Mouse (Mus musculus): Measurements from ENCODE around the gene Insyn1. TPM values are rescaled to one million over a fixed set of nuclear protein-coding genes. Genes with fewer than 3 reads are reported as not detected.

Insyn1 gene
- polyA plus RNA-seq, 1 experiment from 2014 or later = 1.2 TPM

DNA sequence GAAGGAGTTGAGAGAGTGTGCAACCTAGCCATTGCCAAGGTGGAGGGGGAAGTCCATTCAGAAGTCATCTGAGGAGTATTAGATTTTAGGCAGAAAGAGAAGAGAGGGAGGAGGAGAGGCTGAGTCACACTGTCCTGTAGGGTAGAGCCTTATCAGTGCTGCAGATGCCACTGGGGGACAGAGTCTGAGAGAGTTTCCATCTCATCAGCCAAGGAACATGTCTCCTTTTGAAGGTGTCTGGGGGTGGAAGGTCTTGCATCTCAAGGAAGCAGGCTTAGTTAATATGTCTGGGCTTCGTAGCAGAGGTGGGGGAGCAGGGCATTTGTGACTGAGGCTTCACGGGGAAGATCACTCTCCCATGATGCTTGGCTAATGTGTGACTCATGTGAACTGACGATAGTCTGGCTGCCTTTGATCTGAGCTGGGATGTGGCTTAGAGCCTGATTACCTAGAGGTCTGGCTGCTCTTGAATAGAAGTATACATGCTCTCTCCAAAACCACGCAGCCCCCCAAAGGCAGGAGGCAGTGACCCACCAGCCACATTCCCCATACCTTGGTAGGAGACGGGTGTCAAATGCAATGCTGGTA, 34.5 kb upstream of the Insyn1 start:
- Histone ChIP-seq H3K36me3 (no peaks in the 10 kb centered on the region), H3K4me3 (replicated peaks) (no peak overlapping the region), H3K27me3 (replicated peaks) (no peaks in the 10 kb centered on the region), H3K27ac (no peak overlapping the region), H3K4me2 (no peak overlapping the region), H3K9me3 (no peaks in the 10 kb centered on the region), H3K9ac (no peak overlapping the region), H3K4me1 (peaks cover 6% of the 10 kb centered on the region)
- WGBS = 71% methylated on average over 5 of the region's 5 CpGs
- ATAC-seq (ENCODE audit: insufficient read depth, low FRiP score, low read depth) = no peak

DNA sequence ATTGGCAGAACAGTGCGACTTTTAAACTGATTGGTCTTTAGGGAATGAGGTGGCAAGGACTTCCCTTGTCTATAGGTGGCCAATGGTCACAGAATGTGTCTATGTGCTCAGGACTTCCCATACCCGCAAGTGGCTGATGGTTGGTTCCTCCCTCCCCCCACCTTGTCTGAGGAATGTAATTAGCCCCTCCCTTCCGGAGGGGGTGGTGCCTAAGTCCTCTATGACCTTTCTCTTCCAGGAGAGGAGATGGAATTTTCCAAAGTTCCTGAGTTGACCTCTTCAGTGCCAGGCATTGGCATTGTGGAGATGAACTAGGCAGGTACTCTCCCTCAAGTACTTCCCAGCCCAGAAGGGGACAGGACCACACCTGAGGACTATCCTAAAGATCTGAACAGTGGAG, 33.5 kb upstream of the Insyn1 start:
- peaks cover 6% of the 10 kb centered on the region for H3K4me1 ChIP-seq
- no peak overlapping the region for H3K27ac ChIP-seq
- H3K27me3 ChIP-seq (replicated peaks) = no peaks in the 10 kb centered on the region
- ATAC-seq (ENCODE audit: insufficient read depth, low FRiP score, low read depth) = no peak
- H3K4me3 ChIP-seq (replicated peaks) = no peak overlapping the region
- WGBS = 52% methylated on average over 3 of the region's 3 CpGs
- no peaks in the 10 kb centered on the region for H3K9me3 ChIP-seq
- no peak overlapping the region for H3K4me2 ChIP-seq
- H3K9ac ChIP-seq = no peak overlapping the region
- no peaks in the 10 kb centered on the region for H3K36me3 ChIP-seq

GRCm38 (mm10) chr9:58455798-58456197, 32.6 kb upstream of the Insyn1 start:
- no peak overlapping the region for H3K9ac ChIP-seq
- no peak for ATAC-seq (ENCODE audit: insufficient read depth, low FRiP score, low read depth)
- no peaks in the 10 kb centered on the region for H3K9me3 ChIP-seq
- no peaks in the 10 kb centered on the region for H3K27me3 ChIP-seq (replicated peaks)
- H3K4me2 ChIP-seq = no peak overlapping the region
- WGBS = 17% methylated on average over 13 of the region's 13 CpGs
- H3K36me3 ChIP-seq = no peaks in the 10 kb centered on the region
- H3K4me1 ChIP-seq = peaks cover 6% of the 10 kb centered on the region
- no peak overlapping the region for H3K4me3 ChIP-seq (replicated peaks)
- no peak overlapping the region for H3K27ac ChIP-seq

DNA sequence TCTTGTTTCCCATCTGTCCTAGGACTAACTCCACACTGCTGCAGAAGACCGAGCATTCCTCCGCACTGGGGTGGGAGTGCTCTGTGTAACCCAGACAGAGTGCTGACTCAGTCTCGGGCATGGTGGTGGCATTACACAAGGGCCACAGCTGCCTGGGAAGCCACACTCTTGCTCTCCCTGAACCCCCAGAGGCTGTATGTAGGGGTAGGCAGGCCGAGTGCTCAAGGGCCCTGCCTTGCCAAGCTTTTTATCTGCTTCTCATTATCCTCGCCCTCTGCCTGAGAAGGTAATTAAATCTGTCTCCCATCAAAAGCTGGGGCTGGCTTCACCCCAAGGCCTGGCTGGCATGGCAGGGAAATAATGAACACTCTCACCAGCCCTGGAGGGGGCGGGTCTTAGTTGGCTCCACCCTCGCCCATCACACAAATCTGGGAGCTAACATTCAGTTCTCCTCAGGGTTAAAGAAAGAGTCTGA, 30.9 kb upstream of the Insyn1 start:
- WGBS = 68% methylated on average over 7 of the region's 7 CpGs
- Histone ChIP-seq H3K9me3 (no peaks in the 10 kb centered on the region), H3K4me3 (replicated peaks) (no peak overlapping the region), H3K36me3 (no peaks in the 10 kb centered on the region), H3K27me3 (replicated peaks) (no peaks in the 10 kb centered on the region), H3K4me1 (peaks cover 6% of the 10 kb centered on the region), H3K4me2 (no peak overlapping the region), H3K27ac (no peak overlapping the region), H3K9ac (no peak overlapping the region)
- ATAC-seq (ENCODE audit: insufficient read depth, low FRiP score, low read depth) = no peak

- no peaks in the 10 kb centered on the region for H3K27me3 ChIP-seq (replicated peaks)
- H3K27ac ChIP-seq = no peak overlapping the region
- no peak for ATAC-seq (ENCODE audit: insufficient read depth, low FRiP score, low read depth)
- no peak overlapping the region for H3K4me3 ChIP-seq (replicated peaks)
- no peaks in the 10 kb centered on the region for H3K9me3 ChIP-seq
- 76% methylated on average over 3 of the region's 3 CpGs for WGBS
- no peak overlapping the region for H3K9ac ChIP-seq
- H3K4me1 ChIP-seq = peaks cover 6% of the 10 kb centered on the region
- no peaks in the 10 kb centered on the region for H3K36me3 ChIP-seq
- H3K4me2 ChIP-seq = no peak overlapping the region
Observed at GRCm38 (mm10) chr9:58458341-58458740, 30.1 kb upstream of the Insyn1 start.

DNA sequence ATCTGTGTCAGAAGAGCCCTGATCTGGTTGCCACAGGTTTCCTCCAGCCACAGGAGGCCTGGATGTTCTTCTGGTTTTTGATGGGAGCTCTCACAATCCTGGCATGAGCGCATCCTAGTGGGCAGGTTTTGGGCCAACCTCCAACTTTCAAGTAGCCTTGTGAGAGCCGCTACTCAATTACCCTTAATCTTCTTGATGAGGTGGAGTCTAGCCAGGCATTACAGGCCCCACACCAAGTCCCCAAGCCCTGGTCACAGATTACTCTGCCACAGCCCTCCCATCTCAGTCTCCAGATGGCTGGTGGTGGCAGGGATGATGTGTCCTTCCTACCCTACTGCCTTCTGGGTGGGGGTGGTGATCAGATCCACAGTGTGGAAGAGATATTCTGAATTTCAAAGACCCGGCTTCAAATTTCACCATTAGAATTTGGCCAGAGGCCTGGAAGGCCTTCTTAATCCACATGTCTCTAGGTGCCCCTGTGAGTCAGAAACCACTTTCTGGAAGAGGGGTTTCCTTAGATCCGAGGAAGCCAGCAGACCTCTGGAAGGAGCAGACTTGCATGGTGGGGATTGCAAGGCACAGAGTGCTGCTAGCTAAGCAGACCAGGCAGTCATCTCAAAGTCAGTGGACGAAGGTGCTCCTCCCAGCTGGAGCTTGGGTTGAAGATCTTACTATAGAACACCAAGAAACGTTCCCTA, 29.4 kb upstream of the Insyn1 start:
- no peak overlapping the region for H3K27ac ChIP-seq
- no peak overlapping the region for H3K4me3 ChIP-seq (replicated peaks)
- no peak overlapping the region for H3K9ac ChIP-seq
- no peak for ATAC-seq (ENCODE audit: insufficient read depth, low FRiP score, low read depth)
- no peaks in the 10 kb centered on the region for H3K9me3 ChIP-seq
- no peaks in the 10 kb centered on the region for H3K27me3 ChIP-seq (replicated peaks)
- no peak overlapping the region for H3K4me2 ChIP-seq
- H3K4me1 ChIP-seq = peaks cover 6% of the 10 kb centered on the region
- 84% methylated on average over 6 of the region's 6 CpGs for WGBS
- no peaks in the 10 kb centered on the region for H3K36me3 ChIP-seq

DNA sequence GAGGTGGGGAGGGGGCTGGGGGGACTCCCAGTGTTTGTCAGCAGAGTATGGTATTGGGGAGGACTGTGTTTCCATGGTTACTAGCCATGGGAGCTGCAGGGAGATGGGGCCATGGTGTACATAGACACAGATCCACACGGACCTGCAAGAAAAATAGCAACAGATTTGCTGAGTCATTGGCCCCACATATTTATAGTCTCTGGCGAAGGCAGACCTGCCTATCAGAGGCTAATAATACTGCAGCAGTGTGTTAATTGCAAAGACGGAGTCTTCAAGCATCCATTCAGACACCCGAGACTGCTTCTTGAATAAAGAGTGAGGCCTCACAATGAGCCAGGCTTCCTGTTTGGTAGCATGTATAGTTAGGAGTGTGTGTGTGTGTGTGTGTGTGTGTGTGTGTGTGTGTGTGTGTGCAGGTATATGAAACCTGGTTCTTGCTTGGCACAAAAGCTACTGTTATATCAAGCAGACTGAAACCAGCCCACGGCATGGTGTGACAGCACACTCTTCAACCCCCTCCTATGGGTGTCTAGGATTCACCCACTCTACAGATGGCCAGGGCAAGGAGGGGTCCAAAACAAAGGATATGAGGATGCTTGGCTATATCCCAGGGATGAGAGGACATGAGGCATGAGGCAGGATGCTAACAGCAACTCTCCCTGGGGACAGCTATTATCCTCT, 20.9 kb upstream of the Insyn1 start:
- WGBS = 65% methylated on average over 5 of the region's 5 CpGs
- Histone ChIP-seq H3K27me3 (replicated peaks) (no peaks in the 10 kb centered on the region), H3K4me2 (no peak overlapping the region), H3K27ac (no peak overlapping the region), H3K4me1 (no peaks in the 10 kb centered on the region), H3K4me3 (replicated peaks) (no peak overlapping the region), H3K36me3 (no peaks in the 10 kb centered on the region), H3K9ac (no peak overlapping the region), H3K9me3 (no peaks in the 10 kb centered on the region)
- no peak for ATAC-seq (ENCODE audit: insufficient read depth, low FRiP score, low read depth)

DNA sequence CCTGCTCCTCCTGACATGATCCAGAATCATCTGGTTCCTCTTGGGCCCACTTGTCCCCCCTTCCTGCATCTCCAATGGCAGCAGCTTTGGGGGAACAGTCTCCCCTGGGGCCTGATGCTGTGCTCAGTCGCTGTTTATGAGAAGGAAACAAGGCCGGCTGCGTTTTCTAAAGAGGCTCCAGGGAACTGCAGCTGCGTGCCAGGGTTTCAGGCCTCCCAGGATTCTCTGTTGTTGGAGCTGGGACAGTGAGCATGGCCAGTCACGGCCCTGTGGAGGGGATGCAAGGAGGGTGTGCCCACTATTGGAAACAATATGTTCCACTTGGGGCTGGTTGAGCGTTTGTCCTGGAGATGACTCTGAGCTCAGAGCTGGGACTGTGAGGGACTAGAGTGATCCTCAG, 17.9 kb upstream of the Insyn1 start:
- Histone ChIP-seq H3K27ac (no peak overlapping the region), H3K9me3 (no peaks in the 10 kb centered on the region), H3K27me3 (replicated peaks) (no peaks in the 10 kb centered on the region), H3K9ac (no peak overlapping the region), H3K36me3 (no peaks in the 10 kb centered on the region), H3K4me2 (no peak overlapping the region), H3K4me3 (replicated peaks) (no peak overlapping the region), H3K4me1 (no peaks in the 10 kb centered on the region)
- ATAC-seq (ENCODE audit: insufficient read depth, low FRiP score, low read depth) = no peak
- WGBS = 57% methylated on average over 6 of the region's 6 CpGs

DNA sequence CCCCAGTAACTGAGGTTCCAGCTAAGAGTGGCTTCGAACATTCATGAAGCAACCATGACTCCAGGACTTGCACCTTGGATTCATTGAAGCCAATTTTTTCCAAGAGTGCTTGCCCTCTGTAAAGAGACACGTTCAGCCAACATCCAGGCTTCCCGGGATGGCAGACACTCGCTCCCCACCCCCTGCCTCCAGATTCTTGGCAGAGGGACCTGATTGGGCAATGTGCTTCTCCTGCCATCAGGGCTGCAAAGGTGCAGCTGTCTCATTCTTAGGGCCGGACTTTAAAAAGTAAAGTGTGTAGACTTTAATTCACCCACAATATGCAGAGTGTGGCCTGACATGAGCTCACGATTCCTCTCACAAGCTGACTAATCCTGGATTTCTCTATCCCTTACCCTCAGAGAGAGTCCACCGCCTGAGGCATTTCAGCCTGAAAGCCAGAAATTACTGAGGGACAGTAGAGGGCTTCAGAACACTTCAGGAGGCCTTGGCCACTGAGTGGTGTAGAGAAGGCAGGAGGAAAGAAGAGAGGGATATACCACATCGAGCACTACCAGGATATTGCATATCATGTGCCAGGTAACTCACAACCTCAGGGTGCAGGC, 15.1 kb upstream of the Insyn1 start:
- H3K9ac ChIP-seq = no peak overlapping the region
- H3K27ac ChIP-seq = no peak overlapping the region
- H3K36me3 ChIP-seq = no peaks in the 10 kb centered on the region
- H3K4me2 ChIP-seq = no peak overlapping the region
- ATAC-seq (ENCODE audit: insufficient read depth, low FRiP score, low read depth) = no peak
- H3K4me1 ChIP-seq = no peaks in the 10 kb centered on the region
- WGBS = 70% methylated on average over 8 of the region's 8 CpGs
- no peak overlapping the region for H3K4me3 ChIP-seq (replicated peaks)
- no peaks in the 10 kb centered on the region for H3K27me3 ChIP-seq (replicated peaks)
- H3K9me3 ChIP-seq = no peaks in the 10 kb centered on the region

DNA sequence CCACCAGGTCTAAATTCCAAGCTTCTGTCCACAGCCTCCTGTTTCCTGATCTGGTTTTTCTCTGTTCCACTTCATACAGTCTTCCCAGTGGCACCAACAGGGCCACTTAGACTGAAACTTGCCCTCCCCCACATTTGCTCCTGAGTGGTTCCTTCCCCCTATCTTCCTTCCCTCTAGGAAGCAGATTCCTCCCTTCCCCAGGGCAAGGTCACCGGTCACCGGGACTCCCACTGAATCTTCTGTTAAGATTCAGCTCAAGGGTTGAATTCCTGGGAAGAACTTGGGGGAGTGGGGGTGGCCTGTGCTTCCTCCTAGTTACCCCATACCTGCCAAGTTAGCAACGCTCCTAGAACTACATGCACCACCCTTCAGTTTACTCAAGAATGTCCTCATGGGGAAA, 1.3 kb upstream of the Insyn1 start:
- 24% methylated on average over 3 of the region's 3 CpGs for WGBS
- Histone ChIP-seq H3K9ac (no peak overlapping the region), H3K4me1 (peaks cover 10% of the 10 kb centered on the region), H3K9me3 (no peaks in the 10 kb centered on the region), H3K27ac (no peak overlapping the region), H3K4me2 (no peak overlapping the region), H3K27me3 (replicated peaks) (peaks cover 23% of the 10 kb centered on the region), H3K36me3 (no peaks in the 10 kb centered on the region), H3K4me3 (replicated peaks) (no peak overlapping the region)
- ATAC-seq (ENCODE audit: insufficient read depth, low FRiP score, low read depth) = no peak

GRCm38 (mm10) chr9:58489133-58489864, 896 bp downstream of the Insyn1 start:
- peaks cover 17% of the 10 kb centered on the region for H3K27me3 ChIP-seq (replicated peaks)
- peak overlapping the region; percentile 56; the same call in 1 of the 2 replicates for H3K9ac ChIP-seq
- H3K36me3 ChIP-seq = no peaks in the 10 kb centered on the region
- WGBS = 8% methylated on average over 13 of the region's 13 CpGs
- peak overlapping the region; percentile 65 for H3K4me3 ChIP-seq (replicated peaks)
- peaks cover 10% of the 10 kb centered on the region for H3K4me1 ChIP-seq
- no peak overlapping the region for H3K27ac ChIP-seq
- ATAC-seq (ENCODE audit: insufficient read depth, low FRiP score, low read depth) = peak; percentile 5; the same call in 1 of the 2 replicates
- H3K4me2 ChIP-seq = peak overlapping the region; percentile 96
- no peaks in the 10 kb centered on the region for H3K9me3 ChIP-seq
